Mouse (Mus musculus): Measurements from ENCODE around the gene Bdh2. TPM values are rescaled to one million over a fixed set of nuclear protein-coding genes. Genes with fewer than 3 reads are reported as not detected.

Gene Bdh2
- polyA plus RNA-seq (2012; rRNA removed), result 3.4 and 6.8 TPM in 2 replicates

GRCm38 (mm10) chr3:135280669-135281415, at the start of gene Bdh2:
Gene Bdh2 (plus strand): TSS chr3:135281221.

DNA sequence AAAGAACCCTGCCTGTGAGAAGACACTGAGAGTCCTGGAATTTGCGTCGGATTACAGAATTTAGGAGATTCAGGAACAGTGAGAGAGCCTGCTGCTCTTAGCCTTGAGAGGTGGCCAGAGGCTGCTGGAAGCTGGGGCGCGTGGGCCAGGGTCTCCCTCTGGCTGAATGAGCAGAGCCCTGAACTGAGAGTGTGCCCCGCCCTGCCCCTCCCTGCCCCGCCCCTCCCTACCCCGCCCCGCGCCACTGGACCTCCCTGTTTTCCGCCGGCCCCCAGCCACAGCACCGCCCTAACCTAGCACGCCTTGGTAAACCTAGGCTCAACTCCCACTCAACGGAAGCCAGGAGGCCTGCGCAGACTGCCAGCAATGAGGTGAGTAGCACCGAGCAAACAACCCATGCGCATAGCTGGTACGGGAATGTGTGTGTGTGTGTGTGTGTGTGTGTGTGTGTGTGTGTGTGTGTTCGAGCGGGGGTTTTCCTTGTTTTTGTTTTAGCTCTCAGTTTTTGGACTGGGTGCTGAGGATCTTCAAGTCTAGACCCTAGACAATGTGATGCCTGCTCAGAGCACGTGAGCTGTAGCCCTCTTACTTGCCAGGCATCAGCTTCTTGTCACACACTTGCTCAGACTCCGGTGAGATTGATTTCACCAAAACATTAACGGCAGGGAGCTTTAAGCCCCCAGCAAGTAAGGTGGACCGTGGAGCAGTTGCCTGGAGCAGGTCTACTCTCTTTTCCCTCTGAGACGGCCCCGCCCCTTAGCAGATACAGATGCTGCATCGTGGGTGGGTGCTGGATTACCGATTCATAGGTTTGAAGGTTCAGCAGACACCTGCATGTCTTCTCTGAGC, 26.6 kb downstream of the Bdh2 start, which contains the start of gene Slc9b2:
TSS of gene Slc9b2 (plus strand) at position 290 of the 849 bp plus-strand sequence.

DNA sequence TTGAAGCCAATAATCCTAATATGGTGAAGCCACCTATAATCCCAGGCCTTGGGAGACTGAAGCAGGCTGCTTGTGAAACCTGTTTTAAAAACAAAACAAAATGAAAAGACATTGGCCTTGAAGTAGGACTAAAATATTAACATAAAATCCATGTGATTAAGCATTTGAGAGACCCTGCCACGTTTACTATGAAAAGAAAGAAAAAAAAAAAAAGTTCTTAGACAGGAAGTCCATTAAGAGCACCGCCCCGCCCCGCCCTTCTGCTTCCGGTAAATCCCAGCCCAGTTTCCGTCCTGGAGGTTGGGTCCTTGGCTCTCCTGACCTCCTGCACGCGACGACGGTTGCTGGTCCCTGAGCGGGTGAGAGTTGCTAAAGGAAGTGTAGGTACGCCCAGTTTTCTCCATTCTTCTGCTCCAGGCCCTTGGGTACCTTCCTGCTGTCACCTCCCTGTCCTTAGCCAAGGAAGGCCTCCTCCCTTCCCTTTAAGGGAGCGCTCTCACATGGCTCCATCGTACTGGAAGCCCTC, 66.8 kb downstream of the Bdh2 start, which contains the start of gene Slc9b1:
TSS of gene Slc9b1 (plus strand) at position 291 of the 526 bp plus-strand sequence.

Other genes starting within 250 kb of the Bdh2 start
- gene Cenpe, start 68.7 kb upstream of the Bdh2 start, polyA plus RNA-seq (2012; rRNA removed), result 50.4 and 74.6 TPM in 2 replicates
- 2.6 and 3.0 TPM in 2 replicates for gene Slc9b2, start 26.5 kb downstream of the Bdh2 start, polyA plus RNA-seq (2012; rRNA removed)
- 0.24 and 0.31 TPM in 2 replicates for gene Slc9b1, start 66.8 kb downstream of the Bdh2 start, polyA plus RNA-seq (2012; rRNA removed)
- 39.5 and 58.2 TPM in 2 replicates for gene Cisd2, start 142.7 kb downstream of the Bdh2 start, polyA plus RNA-seq (2012; rRNA removed)
- 326 and 353 TPM in 2 replicates for gene Ube2d3, start 156.9 kb downstream of the Bdh2 start, polyA plus RNA-seq (2012; rRNA removed)
- gene Manba, start 204.4 kb downstream of the Bdh2 start, polyA plus RNA-seq (2012; rRNA removed), result 2.3 and 5.5 TPM in 2 replicates

Measured in central nervous system, embryonic 11.5 days (tissue).